Mouse (Mus musculus): ENCODE data around the gene Slc22a5. TPM values are rescaled to one million over a fixed set of nuclear protein-coding genes. Genes with fewer than 3 reads are reported as not detected.
"Not testable (repeated sequence)": the region's sequence is repeated elsewhere in the genome, so short reads cannot be mapped to it uniquely, and the experiment has no call there.

Slc22a5 gene
- polyA plus RNA-seq, 1 experiment from 2014 or later = 8.4 TPM

GRCm38 (mm10) chr11:53869172-53869571, 22.3 kb downstream of the Slc22a5 start:
- Histone ChIP-seq H3K27me3 (ENCODE audit: control insufficient read depth, insufficient read depth, low read length) (no peaks in the 10 kb centered on the region), H3K4me2 (ENCODE audit: low read length) (no peak overlapping the region), H3K9ac (ENCODE audit: low read length) (no peak overlapping the region), H3K36me3 (ENCODE audit: control insufficient read depth, insufficient read depth, low read length) (peaks cover 18% of the 10 kb centered on the region), H3K4me3 (ENCODE audit: control insufficient read depth in 1 of 2, insufficient read depth in 1 of 2, low read depth in 1 of 2, low read length in 2 of 2) (no peak overlapping the region), H3K4me1 (ENCODE audit: control insufficient read depth in 2 of 2, insufficient read depth in 2 of 2, low read length in 2 of 2) (peaks cover 2 to 6% of the 10 kb centered on the region in 2 experiments; a peak in 3 of 4 replicates), H3K9me3 (ENCODE audit: control insufficient read depth, low read length) (no peaks in the 10 kb centered on the region), H3K27ac (replicated peaks in 1 of 2; ENCODE audit: control insufficient read depth in 1 of 2, insufficient read depth in 1 of 2, low read depth in 2 of 2, low read length in 2 of 2) (peak overlapping the region in 1 of 2 experiments; percentile 68; a peak in 2 of 4 replicates)
- WGBS = 43% methylated on average over 5 of the region's 5 CpGs
- no peak for ATAC-seq (ENCODE audit: insufficient number of reproducible peaks, insufficient read depth, low FRiP score, low read depth)

- not testable (repeated sequence) for H3K4me1 ChIP-seq (ENCODE audit: control insufficient read depth in 2 of 2, insufficient read depth in 2 of 2, low read length in 2 of 2); H3K9ac ChIP-seq (ENCODE audit: low read length); H3K27ac ChIP-seq (replicated peaks in 1 of 2; ENCODE audit: control insufficient read depth in 1 of 2, insufficient read depth in 1 of 2, low read depth in 2 of 2, low read length in 2 of 2); H3K4me2 ChIP-seq (ENCODE audit: low read length); ATAC-seq (ENCODE audit: insufficient number of reproducible peaks, insufficient read depth, low FRiP score, low read depth); H3K9me3 ChIP-seq (ENCODE audit: control insufficient read depth, low read length); H3K4me3 ChIP-seq (ENCODE audit: control insufficient read depth in 1 of 2, insufficient read depth in 1 of 2, low read depth in 1 of 2, low read length in 2 of 2); H3K27me3 ChIP-seq (ENCODE audit: control insufficient read depth, insufficient read depth, low read length)
- H3K36me3 ChIP-seq (ENCODE audit: control insufficient read depth, insufficient read depth, low read length) = peaks cover 18% of the 10 kb centered on the region
- WGBS = 54% methylated on average over 5 of the region's 5 CpGs
Observed at GRCm38 (mm10) chr11:53868323-53868722, 23.1 kb downstream of the Slc22a5 start.

- not testable (repeated sequence) for ATAC-seq (ENCODE audit: insufficient number of reproducible peaks, insufficient read depth, low FRiP score, low read depth)
Observed at GRCm38 (mm10) chr11:53864724-53865310, 26.6 kb downstream of the Slc22a5 start.

GRCm38 (mm10) chr11:53860944-53861343, 30.5 kb downstream of the Slc22a5 start:
- H3K9ac ChIP-seq (ENCODE audit: low read length); ATAC-seq (ENCODE audit: insufficient number of reproducible peaks, insufficient read depth, low FRiP score, low read depth); H3K4me1 ChIP-seq (ENCODE audit: control insufficient read depth in 2 of 2, insufficient read depth in 2 of 2, low read length in 2 of 2); H3K4me2 ChIP-seq (ENCODE audit: low read length); H3K4me3 ChIP-seq (ENCODE audit: control insufficient read depth in 1 of 2, insufficient read depth in 1 of 2, low read depth in 1 of 2, low read length in 2 of 2); H3K27me3 ChIP-seq (ENCODE audit: control insufficient read depth, insufficient read depth, low read length); H3K9me3 ChIP-seq (ENCODE audit: control insufficient read depth, low read length); H3K36me3 ChIP-seq (ENCODE audit: control insufficient read depth, insufficient read depth, low read length); H3K27ac ChIP-seq (replicated peaks in 1 of 2; ENCODE audit: control insufficient read depth in 1 of 2, insufficient read depth in 1 of 2, low read depth in 2 of 2, low read length in 2 of 2): not testable (repeated sequence)
- 81% methylated on average over 8 of the region's 9 CpGs for WGBS

More at GRCm38 (mm10) chr11:53864724-53865310, 26.6 kb downstream of the Slc22a5 start:
- H3K4me1 ChIP-seq (ENCODE audit: control insufficient read depth in 2 of 2, insufficient read depth in 2 of 2, low read length in 2 of 2); H3K4me3 ChIP-seq (ENCODE audit: control insufficient read depth in 1 of 2, insufficient read depth in 1 of 2, low read depth in 1 of 2, low read length in 2 of 2); H3K36me3 ChIP-seq (ENCODE audit: control insufficient read depth, insufficient read depth, low read length); H3K4me2 ChIP-seq (ENCODE audit: low read length); H3K9ac ChIP-seq (ENCODE audit: low read length); H3K27me3 ChIP-seq (ENCODE audit: control insufficient read depth, insufficient read depth, low read length); H3K9me3 ChIP-seq (ENCODE audit: control insufficient read depth, low read length): not testable (repeated sequence)
- 93% methylated on average over 1 of the region's 4 CpGs for WGBS
- peak overlapping the region in 1 of 2 experiments; percentile 37; a peak in 1 of 4 replicates for H3K27ac ChIP-seq (replicated peaks in 1 of 2; ENCODE audit: control insufficient read depth in 1 of 2, insufficient read depth in 1 of 2, low read depth in 2 of 2, low read length in 2 of 2)

GRCm38 (mm10) chr11:53858761-53859580, 32.5 kb downstream of the Slc22a5 start, which contains the start of gene Gm12216:
Gm12216 (minus strand) TSS chr11:53859256.
- not testable (repeated sequence) for H3K4me1 ChIP-seq (ENCODE audit: control insufficient read depth in 2 of 2, insufficient read depth in 2 of 2, low read length in 2 of 2); H3K27me3 ChIP-seq (ENCODE audit: control insufficient read depth, insufficient read depth, low read length); ATAC-seq (ENCODE audit: insufficient number of reproducible peaks, insufficient read depth, low FRiP score, low read depth); H3K36me3 ChIP-seq (ENCODE audit: control insufficient read depth, insufficient read depth, low read length); H3K9me3 ChIP-seq (ENCODE audit: control insufficient read depth, low read length); H3K27ac ChIP-seq (replicated peaks in 1 of 2; ENCODE audit: control insufficient read depth in 1 of 2, insufficient read depth in 1 of 2, low read depth in 2 of 2, low read length in 2 of 2)
- Histone ChIP-seq H3K4me3 (ENCODE audit: control insufficient read depth in 1 of 2, insufficient read depth in 1 of 2, low read depth in 1 of 2, low read length in 2 of 2) (peak within 1 kb of the TSS; percentile 60 to 66), H3K9ac (ENCODE audit: low read length) (peak within 1 kb of the TSS; percentile 73), H3K4me2 (ENCODE audit: low read length) (peak within 1 kb of the TSS; percentile 78)
- 12% methylated on average over 37 of the region's 50 CpGs for WGBS

- Histone ChIP-seq H3K9me3 (ENCODE audit: control insufficient read depth, low read length) (no peaks in the 10 kb centered on the region), H3K27ac (replicated peaks in 1 of 2; ENCODE audit: control insufficient read depth in 1 of 2, insufficient read depth in 1 of 2, low read depth in 2 of 2, low read length in 2 of 2) (no peak overlapping the region), H3K4me3 (ENCODE audit: control insufficient read depth in 1 of 2, insufficient read depth in 1 of 2, low read depth in 1 of 2, low read length in 2 of 2) (peak overlapping the region in 1 of 2 experiments; percentile 66; a peak in 1 of 4 replicates), H3K4me1 (ENCODE audit: control insufficient read depth in 2 of 2, insufficient read depth in 2 of 2, low read length in 2 of 2) (0 out of 4 replicates have a peak, but pooled peaks cover 0 to 3% of the 10 kb centered on the region in 2 experiments), H3K9ac (ENCODE audit: low read length) (no peak overlapping the region), H3K4me2 (ENCODE audit: low read length) (peak overlapping the region; percentile 78; the same call in 1 of the 2 replicates), H3K27me3 (ENCODE audit: control insufficient read depth, insufficient read depth, low read length) (peaks cover 6% of the 10 kb centered on the region; the same call in 1 of the 2 replicates), H3K36me3 (ENCODE audit: control insufficient read depth, insufficient read depth, low read length) (no peaks in the 10 kb centered on the region)
- no peak for ATAC-seq (ENCODE audit: insufficient number of reproducible peaks, insufficient read depth, low FRiP score, low read depth)
- 83% methylated on average over 6 of the region's 6 CpGs for WGBS
Observed at GRCm38 (mm10) chr11:53858058-53858760, 33.3 kb downstream of the Slc22a5 start.

GRCm38 (mm10) chr11:53853665-53854064, 37.8 kb downstream of the Slc22a5 start:
- no peak overlapping the region for H3K9ac ChIP-seq (ENCODE audit: low read length)
- peaks cover 3 to 9% of the 10 kb centered on the region in 2 experiments; a peak in 2 of 4 replicates for H3K4me1 ChIP-seq (ENCODE audit: control insufficient read depth in 2 of 2, insufficient read depth in 2 of 2, low read length in 2 of 2)
- H3K27ac ChIP-seq (replicated peaks in 1 of 2; ENCODE audit: control insufficient read depth in 1 of 2, insufficient read depth in 1 of 2, low read depth in 2 of 2, low read length in 2 of 2) = no peak overlapping the region
- H3K36me3 ChIP-seq (ENCODE audit: control insufficient read depth, insufficient read depth, low read length) = no peaks in the 10 kb centered on the region
- H3K4me3 ChIP-seq (ENCODE audit: control insufficient read depth in 1 of 2, insufficient read depth in 1 of 2, low read depth in 1 of 2, low read length in 2 of 2) = no peak overlapping the region
- no peaks in the 10 kb centered on the region for H3K9me3 ChIP-seq (ENCODE audit: control insufficient read depth, low read length)
- no peak overlapping the region for H3K4me2 ChIP-seq (ENCODE audit: low read length)
- 45% methylated on average over 5 of the region's 5 CpGs for WGBS
- no peak for ATAC-seq (ENCODE audit: insufficient number of reproducible peaks, insufficient read depth, low FRiP score, low read depth)
- H3K27me3 ChIP-seq (ENCODE audit: control insufficient read depth, insufficient read depth, low read length) = peaks cover 6% of the 10 kb centered on the region; the same call in 1 of the 2 replicates
